Mouse (Mus musculus): ENCODE data around the gene Mrps26. TPM values are rescaled to one million over a fixed set of nuclear protein-coding genes. Genes with fewer than 3 reads are reported as not detected.

The Mrps26 gene
- total and polyA plus RNA-seq, 2 experiments from 2014 or later = 67.7 to 120 TPM

GRCm38 (mm10) chr2:130589761-130590160 is 26.2 kb downstream of the Mrps26 start:
- Histone ChIP-seq H3K27ac (no peak overlapping the region), H3K27me3 (ENCODE audit: insufficient read depth, low read length) (no peaks in the 10 kb centered on the region), H3K4me2 (ENCODE audit: low read depth, low read length) (no peak overlapping the region), H3K4me1 (ENCODE audit: insufficient read depth, low read length) (no peaks in the 10 kb centered on the region), H3K9ac (replicated peaks; ENCODE audit: low read length) (no peak overlapping the region), H3K36me3 (ENCODE audit: insufficient read depth, low read length) (peaks cover 17% of the 10 kb centered on the region), H3K9me3 (ENCODE audit: low read length) (no peaks in the 10 kb centered on the region), H3K4me3 (ENCODE audit: low read length) (no peak overlapping the region)
- ATAC-seq = no peak
- WGBS = 91% methylated on average over 2 of the region's 2 CpGs
- TF ChIP-seq CTCF (IDR thresholded peaks at IDR 0.05; ENCODE audit: low read depth) = no peak
- DNase-seq (ENCODE audit: low spot score) = no peak

- no peak for TF ChIP-seq CTCF (IDR thresholded peaks at IDR 0.05; ENCODE audit: low read depth)
- DNase-seq (ENCODE audit: low spot score) (no peak), ATAC-seq (no peak)
- WGBS = 88% methylated on average over 2 of the region's 2 CpGs
- H3K4me1 ChIP-seq (ENCODE audit: insufficient read depth, low read length) = no peaks in the 10 kb centered on the region
- no peaks in the 10 kb centered on the region for H3K9me3 ChIP-seq (ENCODE audit: low read length)
- no peak overlapping the region for H3K4me2 ChIP-seq (ENCODE audit: low read depth, low read length)
- H3K4me3 ChIP-seq (ENCODE audit: low read length) = no peak overlapping the region
- H3K27me3 ChIP-seq (ENCODE audit: insufficient read depth, low read length) = no peaks in the 10 kb centered on the region
- H3K36me3 ChIP-seq (ENCODE audit: insufficient read depth, low read length) = peaks cover 24% of the 10 kb centered on the region
- H3K9ac ChIP-seq (replicated peaks; ENCODE audit: low read length) = no peak overlapping the region
- no peak overlapping the region for H3K27ac ChIP-seq
Observed at GRCm38 (mm10) chr2:130591016-130591415, 27.5 kb downstream of the Mrps26 start.

- Histone ChIP-seq H3K27ac (no peak overlapping the region), H3K4me3 (ENCODE audit: low read length) (no peak overlapping the region), H3K4me1 (ENCODE audit: insufficient read depth, low read length) (no peaks in the 10 kb centered on the region), H3K9me3 (ENCODE audit: low read length) (no peaks in the 10 kb centered on the region), H3K27me3 (ENCODE audit: insufficient read depth, low read length) (no peaks in the 10 kb centered on the region), H3K4me2 (ENCODE audit: low read depth, low read length) (no peak overlapping the region), H3K9ac (replicated peaks; ENCODE audit: low read length) (no peak overlapping the region), H3K36me3 (ENCODE audit: insufficient read depth, low read length) (peaks cover 38% of the 10 kb centered on the region)
- no peak for TF ChIP-seq CTCF (IDR thresholded peaks at IDR 0.05; ENCODE audit: low read depth)
- no peak for ATAC-seq
- no peak for DNase-seq (ENCODE audit: low spot score)
- 96% methylated on average over 1 of the region's 1 CpGs for WGBS
Observed at GRCm38 (mm10) chr2:130595596-130595995, 32.1 kb downstream of the Mrps26 start.

GRCm38 (mm10) chr2:130597601-130598010 is 34.1 kb downstream of the Mrps26 start:
- Histone ChIP-seq H3K4me1 (ENCODE audit: insufficient read depth, low read length) (no peaks in the 10 kb centered on the region), H3K9me3 (ENCODE audit: low read length) (no peaks in the 10 kb centered on the region), H3K4me3 (ENCODE audit: low read length) (no peak overlapping the region), H3K27ac (no peak overlapping the region), H3K4me2 (ENCODE audit: low read depth, low read length) (no peak overlapping the region), H3K27me3 (ENCODE audit: insufficient read depth, low read length) (no peaks in the 10 kb centered on the region), H3K9ac (replicated peaks; ENCODE audit: low read length) (no peak overlapping the region), H3K36me3 (ENCODE audit: insufficient read depth, low read length) (peaks cover 33% of the 10 kb centered on the region)
- DNase-seq (ENCODE audit: low spot score) (peak; percentile 76), ATAC-seq (peak; percentile 53)
- peak; percentile 75 for TF ChIP-seq CTCF (IDR thresholded peaks at IDR 0.05; ENCODE audit: low read depth)
- WGBS = 4% methylated on average over 1 of the region's 1 CpGs

GRCm38 (mm10) chr2:130598399-130598798 is 34.9 kb downstream of the Mrps26 start:
- ATAC-seq = no peak
- H3K4me2 ChIP-seq (ENCODE audit: low read depth, low read length) = no peak overlapping the region
- no peak overlapping the region for H3K9ac ChIP-seq (replicated peaks; ENCODE audit: low read length)
- peaks cover 38% of the 10 kb centered on the region for H3K36me3 ChIP-seq (ENCODE audit: insufficient read depth, low read length)
- WGBS = 62% methylated on average over 3 of the region's 3 CpGs
- no peak for DNase-seq (ENCODE audit: low spot score)
- TF ChIP-seq CTCF (IDR thresholded peaks at IDR 0.05; ENCODE audit: low read depth) = no peak
- H3K4me3 ChIP-seq (ENCODE audit: low read length) = no peak overlapping the region
- H3K9me3 ChIP-seq (ENCODE audit: low read length) = no peaks in the 10 kb centered on the region
- H3K27ac ChIP-seq = no peak overlapping the region
- H3K4me1 ChIP-seq (ENCODE audit: insufficient read depth, low read length) = no peaks in the 10 kb centered on the region
- H3K27me3 ChIP-seq (ENCODE audit: insufficient read depth, low read length) = no peaks in the 10 kb centered on the region

- H3K9ac ChIP-seq (replicated peaks; ENCODE audit: low read length) = no peak overlapping the region
- peaks cover 33% of the 10 kb centered on the region for H3K36me3 ChIP-seq (ENCODE audit: insufficient read depth, low read length)
- no peak for ATAC-seq
- no peak overlapping the region for H3K4me3 ChIP-seq (ENCODE audit: low read length)
- H3K9me3 ChIP-seq (ENCODE audit: low read length) = no peaks in the 10 kb centered on the region
- no peaks in the 10 kb centered on the region for H3K27me3 ChIP-seq (ENCODE audit: insufficient read depth, low read length)
- 71% methylated on average over 4 of the region's 4 CpGs for WGBS
- H3K4me2 ChIP-seq (ENCODE audit: low read depth, low read length) = no peak overlapping the region
- TF ChIP-seq CTCF (IDR thresholded peaks at IDR 0.05; ENCODE audit: low read depth) = no peak
- no peak for DNase-seq (ENCODE audit: low spot score)
- H3K4me1 ChIP-seq (ENCODE audit: insufficient read depth, low read length) = no peaks in the 10 kb centered on the region
- H3K27ac ChIP-seq = no peak overlapping the region
Observed at GRCm38 (mm10) chr2:130602195-130602594, 38.7 kb downstream of the Mrps26 start.

- Histone ChIP-seq H3K9ac (replicated peaks; ENCODE audit: low read length) (no peak overlapping the region), H3K36me3 (ENCODE audit: insufficient read depth, low read length) (peaks cover 15% of the 10 kb centered on the region), H3K4me1 (ENCODE audit: insufficient read depth, low read length) (no peaks in the 10 kb centered on the region), H3K4me2 (ENCODE audit: low read depth, low read length) (no peak overlapping the region), H3K9me3 (ENCODE audit: low read length) (no peaks in the 10 kb centered on the region), H3K27me3 (ENCODE audit: insufficient read depth, low read length) (no peaks in the 10 kb centered on the region), H3K27ac (no peak overlapping the region), H3K4me3 (ENCODE audit: low read length) (no peak overlapping the region)
- WGBS = 62% methylated on average over 3 of the region's 3 CpGs
- peak; percentile 55 for TF ChIP-seq CTCF (IDR thresholded peaks at IDR 0.05; ENCODE audit: low read depth)
- DNase-seq (ENCODE audit: low spot score) (peak; percentile 31), ATAC-seq (no peak)
Observed at GRCm38 (mm10) chr2:130613091-130613490, 49.5 kb downstream of the Mrps26 start.

Small RNA genes lying within 50 kb of the gene (microRNA-seq; reads per million reads assigned to microRNA genes)
- gene Gm23876 = 0 reads per million in 2 experiments

Other genes with a start within 250 kb of the Mrps26 start
- gene Cpxm1, start 166.2 kb upstream of the Mrps26 start, total RNA-seq (2014; rRNA removed) = 28.2 and 36.5 TPM in 2 replicates
- 31.9 and 32.9 TPM in 2 replicates for gene Cpxm1, start 166.2 kb upstream of the Mrps26 start, polyA plus RNA-seq (2015; fragmentation: Nextera tagmentation; extraction: Ambion mirVana)
- not detected in 2 replicates for gene Gm28372, start 158.5 kb upstream of the Mrps26 start, total RNA-seq (2014; rRNA removed)
- gene Gm28372, start 158.5 kb upstream of the Mrps26 start, polyA plus RNA-seq (2015; fragmentation: Nextera tagmentation; extraction: Ambion mirVana) = 0.20 TPM in 2 replicates
- gene 1700020A23Rik, start 158.5 kb upstream of the Mrps26 start, total RNA-seq (2014; rRNA removed) = not detected in 2 replicates
- gene 1700020A23Rik, start 158.5 kb upstream of the Mrps26 start, polyA plus RNA-seq (2015; fragmentation: Nextera tagmentation; extraction: Ambion mirVana) = 0.49 TPM in 1 of 2 replicates, not detected in the other
- gene Tmem239, start 157.3 kb upstream of the Mrps26 start, total RNA-seq (2014; rRNA removed) = not detected in 2 replicates
- not detected in 2 replicates for gene Tmem239, start 157.3 kb upstream of the Mrps26 start, polyA plus RNA-seq (2015; fragmentation: Nextera tagmentation; extraction: Ambion mirVana)
- 50.4 and 63.3 TPM in 2 replicates for gene Vps16, start 139.4 kb upstream of the Mrps26 start, total RNA-seq (2014; rRNA removed)
- 89.5 and 94.0 TPM in 2 replicates for gene Vps16, start 139.4 kb upstream of the Mrps26 start, polyA plus RNA-seq (2015; fragmentation: Nextera tagmentation; extraction: Ambion mirVana)
- 19.5 and 20.4 TPM in 2 replicates for gene Pced1a, start 139.0 kb upstream of the Mrps26 start, total RNA-seq (2014; rRNA removed)
- gene Pced1a, start 139.0 kb upstream of the Mrps26 start, polyA plus RNA-seq (2015; fragmentation: Nextera tagmentation; extraction: Ambion mirVana) = 10.3 and 10.7 TPM in 2 replicates
- 96.7 and 105 TPM in 2 replicates for gene Ptpra, start 113.5 kb upstream of the Mrps26 start, total RNA-seq (2014; rRNA removed)
- 143 and 145 TPM in 2 replicates for gene Ptpra, start 113.5 kb upstream of the Mrps26 start, polyA plus RNA-seq (2015; fragmentation: Nextera tagmentation; extraction: Ambion mirVana)
- gene Oxt, start 12.4 kb downstream of the Mrps26 start, total RNA-seq (2014; rRNA removed) = 4.9 TPM in 1 of 2 replicates, not detected in the other
- gene Oxt, start 12.4 kb downstream of the Mrps26 start, polyA plus RNA-seq (2015; fragmentation: Nextera tagmentation; extraction: Ambion mirVana) = not detected in 2 replicates
- gene Avp, start 18.8 kb downstream of the Mrps26 start, total RNA-seq (2014; rRNA removed) = 0.78 and 1.5 TPM in 2 replicates
- 0.45 and 0.73 TPM in 2 replicates for gene Avp, start 18.8 kb downstream of the Mrps26 start, polyA plus RNA-seq (2015; fragmentation: Nextera tagmentation; extraction: Ambion mirVana)
- gene Fastkd5, start 66.3 kb downstream of the Mrps26 start, total RNA-seq (2014; rRNA removed) = 7.0 and 7.9 TPM in 2 replicates
- 6.0 and 6.6 TPM in 2 replicates for gene Fastkd5, start 66.3 kb downstream of the Mrps26 start, polyA plus RNA-seq (2015; fragmentation: Nextera tagmentation; extraction: Ambion mirVana)
- gene Ubox5, start 66.3 kb downstream of the Mrps26 start, total RNA-seq (2014; rRNA removed) = 6.8 TPM in 2 replicates
- gene Ubox5, start 66.3 kb downstream of the Mrps26 start, polyA plus RNA-seq (2015; fragmentation: Nextera tagmentation; extraction: Ambion mirVana) = 5.9 and 6.2 TPM in 2 replicates
- gene Lzts3, start 79.1 kb downstream of the Mrps26 start, total RNA-seq (2014; rRNA removed) = 76.8 and 81.8 TPM in 2 replicates
- 18.2 and 20.0 TPM in 2 replicates for gene Lzts3, start 79.1 kb downstream of the Mrps26 start, polyA plus RNA-seq (2015; fragmentation: Nextera tagmentation; extraction: Ambion mirVana)
- gene Ddrgk1, start 100.9 kb downstream of the Mrps26 start, total RNA-seq (2014; rRNA removed) = 14.4 and 21.2 TPM in 2 replicates
- 83.3 and 90.6 TPM in 2 replicates for gene Ddrgk1, start 100.9 kb downstream of the Mrps26 start, polyA plus RNA-seq (2015; fragmentation: Nextera tagmentation; extraction: Ambion mirVana)
- 137 TPM in 2 replicates for gene Itpa, start 103.9 kb downstream of the Mrps26 start, total RNA-seq (2014; rRNA removed)
- 123 TPM in 2 replicates for gene Itpa, start 103.9 kb downstream of the Mrps26 start, polyA plus RNA-seq (2015; fragmentation: Nextera tagmentation; extraction: Ambion mirVana)
- 0.16 and 1.2 TPM in 2 replicates for gene Slc4a11, start 133.8 kb downstream of the Mrps26 start, total RNA-seq (2014; rRNA removed)
- 0.49 and 0.53 TPM in 2 replicates for gene Slc4a11, start 133.8 kb downstream of the Mrps26 start, polyA plus RNA-seq (2015; fragmentation: Nextera tagmentation; extraction: Ambion mirVana)